Mouse (Mus musculus) T-helper 17 cell (primary cell): ENCODE results near the gene Zp1.

Experiments used
- in situ Hi-C, 2 experiments: fragments of 300-600 bp; cut with MboI, MseI; formaldehyde crosslinking; loops; 1 replicate in 1 of 2; 2 replicates in 1 of 2; pipeline ENCODE4 v1.15.1; 2025; ENCODE audit warnings: high pct_unique_total_duplicates in 2 of 2

The Zp1 gene

DNA sequence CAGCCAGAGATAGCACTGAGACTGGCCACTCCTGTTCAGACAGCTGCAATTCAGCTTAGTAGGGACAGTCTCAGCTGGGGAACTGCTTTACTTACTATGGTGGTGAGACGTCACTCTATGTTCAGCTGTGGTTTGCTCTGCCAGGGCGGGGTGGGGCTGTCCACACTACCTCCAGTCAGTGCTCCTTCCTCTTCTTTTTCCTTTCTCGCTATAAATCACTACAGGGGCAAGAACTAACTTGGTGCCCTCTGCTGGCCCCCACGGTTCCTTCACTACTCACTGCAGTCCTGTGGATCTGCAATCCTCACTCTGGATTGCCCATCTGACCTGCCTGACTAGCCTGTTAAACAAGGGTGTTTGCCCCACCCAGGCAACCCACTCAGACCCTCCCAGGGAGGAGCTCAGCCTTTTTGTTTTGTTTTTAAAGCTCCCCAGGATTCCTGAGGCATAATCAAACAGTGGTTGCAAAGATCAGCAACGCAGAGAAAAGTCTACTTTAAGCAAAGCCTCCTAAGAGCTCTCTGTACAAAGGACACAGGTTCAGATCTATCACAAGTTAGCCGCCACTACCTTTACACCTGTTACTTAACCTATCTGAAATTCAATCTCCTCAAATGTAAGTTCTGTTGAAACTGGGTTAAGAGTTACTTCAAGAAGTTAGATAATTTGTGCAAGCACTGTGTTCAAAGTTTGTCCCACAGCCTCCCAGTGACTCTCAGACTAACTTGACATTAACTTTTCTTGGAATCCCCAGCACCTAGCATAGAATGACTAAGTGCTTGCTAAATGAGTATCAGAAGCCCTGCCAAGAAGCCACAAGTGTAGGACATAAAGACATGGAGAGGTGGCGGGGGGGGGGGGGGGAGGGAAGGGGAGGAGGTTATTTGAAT lies 40.1 kb downstream of the Zp1 start:
- in situ Hi-C loops: loop anchor here (5.0 to 25.0 kb wide), 2 partner anchors 33 to 1582 kb away; partner anchors contain the start of gene Mpeg1 (in 1 of the 2)

DNA sequence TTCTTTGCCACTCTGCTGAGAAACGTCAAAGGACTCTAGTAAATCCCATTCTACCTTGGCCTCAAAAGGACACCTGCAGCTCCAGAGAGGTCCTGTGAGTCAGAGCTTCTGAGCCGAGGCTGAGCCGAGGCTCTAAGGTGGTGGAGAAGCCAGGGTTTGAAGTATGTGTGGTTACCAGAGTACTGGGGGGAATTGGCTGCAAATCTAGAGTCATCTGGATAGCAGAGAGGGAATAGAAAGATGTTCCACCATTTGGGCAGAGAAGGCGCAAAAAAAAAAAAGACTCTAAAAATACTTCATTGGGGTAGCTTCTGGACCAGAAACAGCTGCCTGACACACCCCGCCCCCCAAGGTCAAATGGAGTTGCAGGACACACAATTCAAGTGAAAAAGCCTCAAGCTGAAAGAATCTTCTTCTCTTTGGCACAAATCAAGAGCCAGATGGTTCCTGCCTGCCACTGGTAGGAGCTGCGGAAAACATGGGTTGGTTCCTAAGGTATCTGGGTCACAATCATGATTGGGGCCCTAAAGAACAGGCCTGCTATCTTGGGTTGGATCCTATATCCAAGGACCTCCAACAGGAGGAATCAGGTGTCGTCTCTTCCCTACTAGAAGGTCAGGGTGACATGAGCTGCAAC lies 42.1 kb downstream of the Zp1 start:
- in situ Hi-C loops: loop anchor here in 1 of 2 experiments (25.0 kb wide), 1 partner anchor 1584 kb away; the partner anchor contains the start of gene Mpeg1

DNA sequence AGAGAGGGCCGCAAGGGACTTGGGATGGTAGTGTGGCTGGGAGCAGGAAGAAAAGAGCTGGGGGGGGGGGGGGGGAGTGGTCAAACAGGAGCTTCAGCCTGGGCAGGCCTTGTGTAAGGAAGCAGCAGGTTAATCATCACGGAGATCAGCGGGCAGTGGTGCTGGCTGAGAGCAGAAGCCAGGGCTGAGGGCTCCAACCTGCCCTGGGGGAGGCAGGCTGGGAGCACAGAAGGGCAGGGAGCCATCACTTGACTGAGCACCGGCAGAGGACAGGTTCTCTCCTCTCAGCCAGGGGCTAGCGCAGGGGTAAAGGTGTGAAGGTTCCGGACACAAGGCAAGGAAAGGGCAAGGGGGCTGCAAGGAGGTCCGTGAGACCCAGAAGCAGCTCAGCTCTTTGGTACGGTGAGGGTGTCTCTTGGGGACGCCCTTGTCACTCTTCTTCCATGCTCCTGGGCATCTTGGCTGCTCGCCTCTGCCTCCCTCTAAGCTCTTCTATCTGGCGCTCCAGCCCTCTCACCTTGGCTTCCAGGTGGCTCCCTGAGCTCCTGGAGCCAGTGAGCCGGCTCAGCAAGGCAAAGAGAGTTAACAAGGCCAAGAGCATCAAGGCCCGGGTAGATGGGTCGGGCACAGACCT lies 49.0 kb downstream of the Zp1 start:
- in situ Hi-C loops: no loop called here

DNA sequence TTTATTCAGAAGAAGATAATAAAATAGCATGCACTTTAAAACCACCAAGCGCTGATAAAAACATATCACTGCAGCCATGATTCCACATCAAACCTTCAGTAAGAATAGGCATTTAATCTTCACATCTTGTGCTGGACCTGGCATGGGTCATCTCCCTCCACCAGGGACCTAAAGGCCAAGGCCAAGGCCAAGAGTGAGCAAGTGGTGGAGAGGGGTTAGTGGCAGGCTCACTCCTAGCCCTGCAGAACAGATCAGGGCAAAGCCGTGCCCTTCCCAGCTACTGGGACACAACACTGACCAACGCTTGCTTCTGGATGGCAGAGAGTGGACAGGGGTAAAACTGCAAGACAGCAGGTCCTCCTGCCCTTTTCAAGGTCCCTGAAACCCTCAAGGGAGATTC lies 49.8 kb downstream of the Zp1 start:
- in situ Hi-C loops: no loop called here

DNA sequence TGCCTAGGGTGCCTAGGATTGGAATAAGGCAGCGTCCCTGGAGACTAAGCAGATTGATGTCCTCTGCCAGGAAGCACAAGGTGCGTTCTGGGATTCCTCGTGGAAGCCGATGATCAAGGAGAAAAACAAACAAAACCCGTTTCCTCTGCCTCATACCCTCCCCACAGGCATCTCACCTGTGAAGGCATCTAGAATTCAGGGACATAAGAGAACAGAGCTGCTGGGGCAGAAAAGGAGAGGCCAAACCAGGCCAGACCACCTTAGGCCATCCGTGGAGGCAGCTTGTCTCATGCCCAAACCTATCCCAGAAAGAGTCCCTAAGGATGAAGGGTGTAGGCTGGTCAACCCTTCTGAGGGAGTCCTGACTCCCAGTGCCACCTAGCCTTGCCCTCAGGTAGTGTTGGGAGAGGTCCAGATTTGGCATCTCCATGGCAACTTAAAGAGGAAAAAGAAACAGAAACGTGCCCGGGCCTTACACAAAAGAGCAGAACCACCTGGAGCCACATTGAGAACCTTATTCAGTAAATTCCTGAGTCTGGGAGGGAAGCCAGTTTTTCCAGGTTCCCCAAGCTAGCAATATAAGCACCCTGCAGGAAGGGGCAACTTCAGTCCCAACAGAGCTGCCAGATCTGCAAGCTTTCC lies 50.4 kb downstream of the Zp1 start, which contains the start of gene Tmem132a:
Gene Tmem132a (minus strand): TSS at position 55 of the 642 bp plus-strand sequence.
- in situ Hi-C loops: no loop called here

DNA sequence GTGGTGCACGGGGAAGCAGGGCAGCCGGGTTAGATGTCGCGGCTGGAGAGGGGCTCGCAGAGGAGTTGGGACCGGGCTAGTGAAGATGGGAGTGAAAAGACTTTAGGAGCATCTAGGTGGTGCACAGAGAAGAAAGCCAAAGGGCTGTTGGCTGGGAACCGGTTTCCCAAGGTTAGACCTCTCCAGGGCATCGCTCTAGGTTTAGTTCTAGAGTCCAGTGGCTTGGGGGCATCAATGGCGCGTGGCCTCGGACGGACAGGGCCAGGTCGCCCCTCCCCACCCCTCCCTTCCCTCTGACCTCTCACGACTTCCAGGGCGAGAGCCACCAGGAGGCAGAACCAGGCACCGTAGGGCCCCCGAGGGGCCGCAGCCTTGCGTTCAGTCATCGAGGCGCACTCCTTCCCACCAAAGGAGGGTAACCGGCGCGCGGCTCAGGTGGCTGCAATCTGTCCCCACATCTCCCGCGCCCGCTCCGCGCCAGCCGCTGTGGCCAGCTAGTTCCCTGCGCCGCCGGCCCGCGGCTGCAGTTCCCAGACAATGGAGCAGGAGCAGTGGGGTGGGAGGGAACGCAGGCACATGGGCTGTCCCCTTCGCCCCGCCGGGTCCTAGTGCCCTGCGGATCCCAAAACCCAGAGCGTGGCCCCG lies 51.1 kb downstream of the Zp1 start:
- in situ Hi-C loops: no loop called here

DNA sequence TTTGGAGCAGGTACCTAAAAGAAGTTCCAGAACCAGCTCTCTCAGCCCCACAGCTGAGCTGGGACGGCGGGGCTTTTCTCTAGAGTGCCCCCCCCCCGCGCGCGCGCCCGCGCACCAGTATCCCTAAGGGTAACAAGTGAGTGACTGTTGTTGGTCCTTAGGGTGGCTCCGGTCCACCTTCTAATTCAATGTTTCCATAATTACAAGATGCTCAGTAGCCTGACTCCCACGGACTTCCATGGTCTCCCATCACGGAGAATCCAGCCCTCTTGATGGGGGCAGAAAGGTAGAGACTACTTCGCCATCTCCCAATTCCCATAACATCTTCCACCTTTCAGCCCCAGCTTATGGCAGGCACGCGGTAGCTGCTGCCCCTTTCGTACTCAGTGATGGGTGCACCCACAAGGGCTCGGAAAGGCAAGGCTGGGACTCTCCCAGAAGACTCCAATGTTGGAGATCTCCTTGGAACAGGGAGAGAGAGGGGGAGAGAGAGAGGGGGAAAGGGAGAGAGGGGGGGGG lies 51.8 kb downstream of the Zp1 start:
- in situ Hi-C loops: no loop called here

DNA sequence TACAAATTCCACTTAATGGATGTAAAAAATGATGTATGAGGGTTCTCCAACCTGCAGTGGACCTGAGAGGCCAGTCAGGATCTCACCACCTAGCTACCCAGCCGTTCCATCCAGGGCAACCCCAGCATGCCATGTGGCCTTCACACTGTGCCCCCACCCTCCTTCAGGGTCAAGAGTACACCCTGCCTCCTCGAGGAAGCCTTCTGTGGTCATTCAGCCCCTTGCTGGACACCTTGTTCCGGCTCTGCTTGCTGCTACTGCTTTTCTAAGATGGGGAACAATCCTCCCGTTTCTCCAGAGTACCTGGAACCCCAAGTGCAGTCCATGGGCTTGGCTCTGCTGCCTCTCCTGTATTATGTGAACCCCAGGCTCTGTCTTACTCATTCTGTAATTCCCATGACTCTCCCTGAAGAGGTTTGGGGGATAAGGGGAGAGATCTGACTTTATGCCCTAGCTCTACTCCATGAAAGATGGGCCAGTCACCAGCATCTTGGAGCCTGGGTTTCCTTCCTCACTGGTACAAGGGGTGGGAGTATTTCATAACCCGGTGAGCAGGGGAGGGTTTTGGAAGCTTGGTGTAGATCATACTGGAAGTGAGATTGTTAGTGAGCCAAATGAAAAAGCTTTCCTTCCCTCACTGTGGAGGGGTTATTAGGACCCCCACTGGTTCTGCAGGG lies 52.3 kb downstream of the Zp1 start:
- in situ Hi-C loops: no loop called here

DNA sequence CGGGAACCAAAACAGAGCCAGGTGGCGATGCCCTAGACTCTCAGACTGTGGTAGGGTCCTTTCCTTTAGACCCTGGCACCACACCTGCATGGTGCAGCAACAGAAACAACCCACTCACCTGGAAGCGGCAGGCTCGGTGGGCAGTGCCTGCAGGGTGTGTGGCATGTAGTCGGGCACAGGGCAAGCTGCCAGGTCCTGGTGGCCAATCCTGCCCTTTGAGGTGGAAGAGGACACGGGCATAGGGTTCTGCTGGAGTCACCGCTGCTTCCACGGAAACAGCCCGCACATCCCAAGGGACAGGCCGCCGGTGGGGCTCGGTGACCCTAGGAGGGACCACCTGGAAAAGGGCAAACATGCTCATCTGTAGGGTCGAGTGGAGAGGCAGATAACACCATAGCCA lies 54.1 kb downstream of the Zp1 start:
- in situ Hi-C loops: no loop called here
